Mouse (Mus musculus) midbrain, embryonic 10.5 days (tissue): ENCODE measurements around the gene Trpc4ap. TPM values are rescaled to one million over a fixed set of nuclear protein-coding genes. Genes with fewer than 3 reads are reported as not detected.
"Not testable (repeated sequence)": the region's sequence is repeated elsewhere in the genome, so short reads cannot be mapped to it uniquely, and the experiment has no call there.

Experiments used
- DNase-seq: peaks from one replicate; pipeline ENCODE4 v3.0.0-alpha.2; 2017; ENCODE audit warnings: low spot score
- H3K27ac ChIP-seq: fragments of 300-500 bp; sonication (generic); replicated peaks from 2 replicates; pipeline ENCODE4 v1.5.1; 2016; ENCODE audit warnings: mild to moderate bottlenecking
- H3K27me3 ChIP-seq: fragments of 300-500 bp; sonication (generic); 2 replicates; pipeline ENCODE4 v1.6.1; 2016; ENCODE audit warnings: low read depth, mild to moderate bottlenecking; ENCODE audit not compliant: poor library complexity, severe bottlenecking
- H3K36me3 ChIP-seq: fragments of 300-500 bp; sonication (generic); 2 replicates; pipeline ENCODE4 v1.6.1; 2016; ENCODE audit warnings: mild to moderate bottlenecking, moderate library complexity
- H3K4me1 ChIP-seq: fragments of 300-500 bp; sonication (generic); 2 replicates; pipeline ENCODE4 v1.6.1; 2016
- H3K4me3 ChIP-seq: fragments of 300-500 bp; sonication (generic); 2 replicates; pipeline ENCODE4 v1.5.1; 2016; ENCODE audit warnings: mild to moderate bottlenecking, moderate library complexity
- H3K9me3 ChIP-seq: fragments of 300-500 bp; sonication (generic); replicated peaks from 2 replicates; pipeline ENCODE4 v1.6.1; 2016; ENCODE audit warnings: mild to moderate bottlenecking
- WGBS: fragments of 180-500 bp; shearing (Covaris S2); methylation state at CpG from one replicate; pipeline ENCODE4 v1.1.7; 2016; 5-methylcytosine and 5-hydroxymethylcytosine counted together
- polyA plus RNA-seq: library from polyadenylated mRNA; unstranded; fragments of >200 nt; fragmentation: Nextera tagmentation; extraction: Ambion mirVana; gene quantifications from 2 replicates; pipeline ENCODE4 v1.2.1, GENCODE M21; 2016

Gene Trpc4ap
- 123 and 137 TPM in 2 replicates for polyA plus RNA-seq

DNA sequence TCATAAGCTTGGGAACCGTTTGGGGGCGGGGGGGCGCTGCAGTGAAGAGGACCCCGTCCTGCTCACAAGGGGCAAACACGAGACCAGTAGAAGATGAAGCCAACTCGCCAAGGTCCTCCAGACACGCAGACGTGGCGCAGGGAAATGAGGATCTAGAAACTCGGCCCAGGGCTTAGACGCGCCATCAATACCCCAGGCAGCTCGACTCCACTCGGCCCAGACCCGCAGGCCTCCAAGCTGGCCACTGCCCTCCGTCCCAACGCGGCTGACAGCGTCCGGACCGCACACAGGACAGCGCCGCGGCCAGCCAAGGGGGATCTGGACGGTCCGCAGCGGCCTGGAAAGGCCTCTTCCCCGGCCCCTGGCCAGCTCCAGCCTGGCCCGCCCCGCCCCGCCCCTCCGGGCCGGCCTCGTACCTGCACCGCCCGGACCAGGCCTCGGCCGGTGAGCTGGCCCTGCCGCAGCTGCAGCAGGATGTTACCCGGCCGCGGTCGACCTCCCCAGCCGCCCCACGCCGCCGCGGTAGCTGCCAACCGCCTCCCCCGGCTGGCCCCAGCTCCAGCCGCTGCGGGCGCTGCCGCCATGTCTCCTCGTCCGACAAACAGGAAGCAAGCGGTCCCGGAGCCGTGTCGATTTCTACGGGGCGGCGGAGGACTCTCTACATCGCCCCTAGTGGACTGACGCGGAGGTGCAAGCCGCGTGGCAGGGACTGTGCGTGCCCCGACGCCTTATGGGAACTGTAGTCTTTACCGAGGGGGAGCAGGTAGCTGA, at the start of gene Trpc4ap:
Trpc4ap (minus strand) TSS at position 662 of the 771 bp plus-strand sequence.
- WGBS, result under 1% methylated on average over 72 of the region's 72 CpGs
- Histone ChIP-seq H3K27me3 (no peaks in the 10 kb centered on the region), H3K36me3 (peaks cover 10% of the 10 kb centered on the region; the same call in 1 of the 2 replicates), H3K4me1 (peaks cover 15% of the 10 kb centered on the region), H3K4me3 (peak within 1 kb of the TSS; percentile 88), H3K9me3 (no peaks in the 10 kb centered on the region), H3K27ac (peak within 1 kb of the TSS; percentile 94)
- peak; percentile 97 for DNase-seq

GRCm38 (mm10) chr2:155737803-155738202, 45.6 kb upstream of the Trpc4ap start:
- WGBS, result 79% methylated on average over 9 of the region's 9 CpGs
- no peaks in the 10 kb centered on the region for H3K9me3 ChIP-seq
- no peaks in the 10 kb centered on the region for H3K36me3 ChIP-seq
- H3K4me3 ChIP-seq, result no peak overlapping the region
- no peak overlapping the region for H3K27ac ChIP-seq
- H3K4me1 ChIP-seq, result no peaks in the 10 kb centered on the region
- no peaks in the 10 kb centered on the region for H3K27me3 ChIP-seq
- DNase-seq, result no peak

DNA sequence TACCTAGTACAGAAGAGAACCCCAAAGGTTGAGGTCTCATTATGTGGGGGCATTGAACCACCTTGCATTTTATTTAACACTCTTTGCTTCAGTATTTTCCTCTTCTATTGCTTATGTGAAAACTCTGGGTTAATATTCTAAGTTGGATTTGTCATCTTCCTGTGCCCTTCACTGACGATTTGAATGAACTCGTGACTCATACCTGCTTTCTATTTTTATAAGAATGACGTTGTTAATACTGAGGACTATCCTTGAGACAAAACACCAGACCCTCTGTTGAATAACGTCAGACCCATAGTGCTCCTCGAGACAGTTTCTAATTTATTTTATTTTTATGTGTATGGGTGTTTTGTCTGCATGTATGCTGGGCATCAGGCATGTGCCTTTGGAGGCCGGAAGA, 44.8 kb upstream of the Trpc4ap start:
- Histone ChIP-seq H3K27ac (no peak overlapping the region), H3K9me3 (no peaks in the 10 kb centered on the region), H3K4me3 (no peak overlapping the region), H3K4me1 (no peaks in the 10 kb centered on the region), H3K36me3 (no peaks in the 10 kb centered on the region), H3K27me3 (no peaks in the 10 kb centered on the region)
- DNase-seq, result no peak
- 85% methylated on average over 6 of the region's 6 CpGs for WGBS

DNA sequence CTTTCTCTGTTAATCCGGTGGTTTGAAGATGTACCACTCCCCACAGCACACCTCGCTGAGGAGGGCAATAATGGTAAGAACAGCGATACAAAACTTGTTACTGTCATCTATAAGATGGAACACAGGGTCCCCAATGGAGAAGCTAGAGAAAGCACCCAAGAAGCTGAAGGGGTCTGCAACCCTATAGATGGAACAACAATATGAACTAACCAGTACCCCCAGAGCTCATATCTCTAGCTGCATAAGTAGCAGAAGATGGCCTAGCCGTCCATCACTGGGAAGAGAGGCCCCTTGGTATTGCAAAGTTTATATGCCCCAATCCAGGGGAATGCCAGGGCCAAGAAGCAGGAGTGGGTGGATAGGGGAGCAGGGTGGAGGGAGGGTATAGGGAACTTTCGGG, 43.6 kb upstream of the Trpc4ap start, which contains the start of gene Gm17581:
Gm17581 (minus strand) TSS at position 101 of the 400 bp plus-strand sequence.
- 86% methylated on average over 5 of the region's 5 CpGs for WGBS
- H3K4me1 ChIP-seq, H3K9me3 ChIP-seq, H3K4me3 ChIP-seq, H3K36me3 ChIP-seq, H3K27me3 ChIP-seq, H3K27ac ChIP-seq, DNase-seq: not testable (repeated sequence)

DNA sequence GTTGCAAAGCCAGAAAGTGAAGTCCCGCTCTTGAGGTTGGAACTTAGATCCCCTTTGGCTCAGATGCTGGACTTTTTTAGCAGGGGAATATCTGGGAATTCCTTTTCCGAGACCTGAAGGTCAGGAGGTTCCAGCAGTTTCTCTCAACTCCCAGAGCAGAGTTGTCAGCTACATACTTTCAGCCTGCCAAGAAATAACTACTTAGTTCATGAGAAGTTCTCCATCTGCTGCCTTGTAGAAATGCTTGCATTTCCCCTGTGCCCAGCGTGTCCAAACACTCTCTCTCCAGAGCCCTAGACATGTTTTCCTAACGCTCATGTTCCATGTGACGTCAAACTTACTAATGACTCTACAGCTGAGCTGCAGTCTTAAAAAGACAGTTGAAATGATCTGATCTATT, 42.9 kb upstream of the Trpc4ap start:
- Histone ChIP-seq H3K27me3 (no peaks in the 10 kb centered on the region), H3K4me3 (no peak overlapping the region), H3K36me3 (no peaks in the 10 kb centered on the region), H3K9me3 (no peaks in the 10 kb centered on the region), H3K27ac (no peak overlapping the region), H3K4me1 (no peaks in the 10 kb centered on the region)
- WGBS, result 86% methylated on average over 5 of the region's 5 CpGs
- no peak for DNase-seq

- peak; percentile 89 for DNase-seq
- peak within 1 kb of the TSS; percentile 71 for H3K4me3 ChIP-seq
- H3K27ac ChIP-seq, result peak within 1 kb of the TSS; percentile 76
- 0% methylated on average over 33 of the region's 33 CpGs for WGBS
- H3K36me3 ChIP-seq, result 0 out of 2 replicates have a peak, but pooled peaks cover 4% of the 10 kb centered on the region
- H3K4me1 ChIP-seq, result peaks cover 22% of the 10 kb centered on the region
- no peaks in the 10 kb centered on the region for H3K9me3 ChIP-seq
- H3K27me3 ChIP-seq, result no peaks in the 10 kb centered on the region
Observed at GRCm38 (mm10) chr2:155729158-155729645, 37.0 kb upstream of the Trpc4ap start, which contains the start of gene Edem2. TSS of gene Edem2 (minus strand) at chr2:155729475.

DNA sequence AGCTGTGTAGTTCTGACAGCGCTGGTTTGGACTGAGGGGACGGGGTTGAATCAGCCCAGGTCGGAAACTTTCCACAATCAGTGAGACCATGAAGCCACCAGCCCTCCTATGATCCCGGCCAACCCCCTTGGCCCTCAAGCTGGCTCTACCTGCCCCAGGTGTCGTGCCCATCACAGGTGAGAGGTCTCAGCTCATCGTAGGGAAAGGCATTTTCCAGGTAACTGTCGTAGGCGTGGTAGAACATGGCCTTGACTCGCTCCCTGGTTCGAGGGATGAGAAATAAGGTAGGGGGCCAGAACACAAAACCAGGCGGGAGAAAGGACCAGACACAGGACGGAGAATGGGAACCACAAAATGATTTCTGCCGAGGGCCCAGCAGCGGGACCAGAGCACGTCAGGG, 36.6 kb upstream of the Trpc4ap start:
- 0 out of 2 replicates have a peak, but pooled peaks cover 4% of the 10 kb centered on the region for H3K36me3 ChIP-seq
- WGBS, result 5% methylated on average over 15 of the region's 15 CpGs
- H3K27me3 ChIP-seq, result no peaks in the 10 kb centered on the region
- H3K27ac ChIP-seq, result peak overlapping the region; percentile 76
- H3K4me1 ChIP-seq, result peaks cover 22% of the 10 kb centered on the region
- DNase-seq, result no peak
- peak overlapping the region; percentile 71 for H3K4me3 ChIP-seq
- no peaks in the 10 kb centered on the region for H3K9me3 ChIP-seq

- 85% methylated on average over 7 of the region's 7 CpGs for WGBS
Observed at GRCm38 (mm10) chr2:155727764-155728395, 35.7 kb upstream of the Trpc4ap start.

DNA sequence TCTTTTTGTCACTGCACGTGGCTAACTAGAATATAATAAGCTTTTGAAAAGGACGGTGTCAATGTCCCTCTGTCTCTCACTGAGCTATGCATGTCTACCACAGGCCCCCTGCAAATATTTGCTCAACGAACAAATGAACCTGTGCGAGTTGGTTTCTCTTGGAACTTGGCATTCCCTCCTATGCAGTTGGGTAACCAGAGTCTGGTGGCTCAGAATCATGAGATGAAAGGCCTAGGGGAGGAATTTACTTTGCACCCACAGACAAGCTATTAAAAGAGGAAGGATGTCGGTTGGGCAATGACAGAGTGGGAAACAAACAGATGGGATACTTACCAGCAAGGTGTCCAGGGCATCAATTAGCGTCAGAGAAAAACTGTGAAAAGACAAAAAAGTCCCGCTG, 34.1 kb upstream of the Trpc4ap start:
- H3K4me3 ChIP-seq, result no peak overlapping the region
- 90% methylated on average over 7 of the region's 7 CpGs for WGBS
- no peaks in the 10 kb centered on the region for H3K27me3 ChIP-seq
- no peak for DNase-seq
- H3K36me3 ChIP-seq, result peaks cover 17% of the 10 kb centered on the region
- peaks cover 22% of the 10 kb centered on the region for H3K4me1 ChIP-seq
- H3K27ac ChIP-seq, result no peak overlapping the region
- no peaks in the 10 kb centered on the region for H3K9me3 ChIP-seq

More at GRCm38 (mm10) chr2:155727764-155728395, 35.7 kb upstream of the Trpc4ap start:
- Histone ChIP-seq H3K27me3 (no peaks in the 10 kb centered on the region), H3K36me3 (0 out of 2 replicates have a peak, but pooled peaks cover 7% of the 10 kb centered on the region), H3K4me1 (peaks cover 22% of the 10 kb centered on the region), H3K27ac (no peak overlapping the region), H3K4me3 (no peak overlapping the region), H3K9me3 (no peaks in the 10 kb centered on the region)
- no peak for DNase-seq

DNA sequence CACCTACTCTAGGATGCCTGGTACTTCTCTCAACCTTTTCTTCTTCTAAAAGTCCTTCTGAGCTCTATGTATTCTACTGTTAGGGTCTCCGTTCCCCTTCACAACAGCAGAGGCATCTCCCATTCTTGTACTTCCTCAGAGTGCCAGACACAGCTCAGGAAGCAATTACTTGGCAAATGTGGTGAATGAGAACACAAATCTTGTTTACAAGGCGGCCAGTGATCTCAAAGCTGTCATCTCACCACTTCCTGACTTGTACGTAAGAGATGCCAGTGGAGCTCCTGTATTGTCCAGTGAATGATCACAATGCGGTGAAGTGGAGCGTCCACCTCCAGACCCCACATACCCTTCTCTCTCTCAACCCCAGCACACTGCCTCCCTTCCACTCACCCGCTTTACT, 32.3 kb upstream of the Trpc4ap start:
- WGBS, result 87% methylated on average over 6 of the region's 6 CpGs
- peaks cover 19% of the 10 kb centered on the region for H3K4me1 ChIP-seq
- DNase-seq, result no peak
- no peak overlapping the region for H3K4me3 ChIP-seq
- no peaks in the 10 kb centered on the region for H3K9me3 ChIP-seq
- H3K36me3 ChIP-seq, result peaks cover 27% of the 10 kb centered on the region
- no peaks in the 10 kb centered on the region for H3K27me3 ChIP-seq
- no peak overlapping the region for H3K27ac ChIP-seq

- H3K9me3 ChIP-seq, result no peaks in the 10 kb centered on the region
- H3K27ac ChIP-seq, result no peak overlapping the region
- WGBS, result 85% methylated on average over 5 of the region's 5 CpGs
- H3K36me3 ChIP-seq, result peaks cover 31% of the 10 kb centered on the region
- no peak for DNase-seq
- peaks cover 14% of the 10 kb centered on the region for H3K4me1 ChIP-seq
- no peak overlapping the region for H3K4me3 ChIP-seq
- H3K27me3 ChIP-seq, result no peaks in the 10 kb centered on the region
Observed at GRCm38 (mm10) chr2:155724036-155724435, 31.9 kb upstream of the Trpc4ap start.

- Histone ChIP-seq H3K9me3 (no peaks in the 10 kb centered on the region), H3K36me3 (peaks cover 47% of the 10 kb centered on the region), H3K27me3 (no peaks in the 10 kb centered on the region), H3K4me3 (no peak overlapping the region), H3K27ac (no peak overlapping the region), H3K4me1 (no peaks in the 10 kb centered on the region)
- DNase-seq, result no peak
- 87% methylated on average over 5 of the region's 5 CpGs for WGBS
Observed at GRCm38 (mm10) chr2:155720585-155720984, 28.4 kb upstream of the Trpc4ap start.
